Mouse (Mus musculus) bone marrow macrophage, adult 2 months (primary cell): Measurements from ENCODE around the gene Fam160b1.

Experiments used
- CTCF ChIP-seq: IDR thresholded peaks from 2 replicates; pipeline ENCODE4 v1.5.1; 2012; ENCODE audit warnings: low read depth, mild to moderate bottlenecking, low read length, moderate library complexity
- POLR2A ChIP-seq: IDR thresholded peaks from 2 replicates; pipeline ENCODE4 v1.6.1; 2012; ENCODE audit warnings: mild to moderate bottlenecking, low read depth, low read length, borderline replicate concordance

- no peak for TF ChIP-seq CTCF
- no peak for TF ChIP-seq POLR2A
These were observed 62.9 kb downstream of the Fam160b1 start for GRCm38 (mm10) chr19:57423402-57423801.
